ENCODE assay signal across 19 mouse cellular contexts in genomic region chr2:104332707-104333106, GRCm38 (mm10).
"Had no signal": no experiment of that assay in that cellular context is flagged by ENCODE, and none has a peak within 500 bp of the region (broad histone marks: within the 10 kb centered on the region; RNA-seq: fewer than 3 reads in every experiment).

No protein-coding gene starts in this region.

- DNase-seq: kidney, adult 11 months; kidney, adult 8-10 months; kidney, postnatal 10 days; kidney, postnatal 36 days; layer of hippocampus, postnatal 36 days; liver, embryonic 13.5 days; lung, adult 2 months; lung, postnatal 14 days; lung, postnatal 4 days; retina, postnatal 1 day; right cerebral cortex, postnatal 25 days; spleen, adult 18-20 months; thymus, postnatal 25 days had no signal

- ATAC-seq: intestine, embryonic 15.5 days; midbrain, embryonic 15.5 days had no signal

- H3K4me1 ChIP-seq: intestine, embryonic 15.5 days; liver, embryonic 13.5 days; stomach, embryonic 15.5 days had no signal

- H3K4me3 ChIP-seq: intestine, embryonic 15.5 days; kidney, embryonic 15.5 days; liver, embryonic 13.5 days; midbrain, embryonic 12.5 days; midbrain, embryonic 15.5 days; myocyte; stomach, embryonic 15.5 days had no signal

- H3K27ac ChIP-seq: intestine, embryonic 15.5 days; kidney, embryonic 15.5 days; liver, embryonic 13.5 days; midbrain, embryonic 12.5 days; midbrain, embryonic 15.5 days; stomach, embryonic 15.5 days had no signal

- H3K27me3 ChIP-seq: intestine, embryonic 15.5 days; kidney, embryonic 15.5 days; liver, embryonic 13.5 days; midbrain, embryonic 12.5 days; midbrain, embryonic 15.5 days; stomach, embryonic 15.5 days had no signal

- H3K36me3 ChIP-seq: intestine, embryonic 15.5 days; kidney, embryonic 15.5 days; liver, embryonic 13.5 days; midbrain, embryonic 12.5 days; midbrain, embryonic 15.5 days; stomach, embryonic 15.5 days had no signal

- H3K4me2 ChIP-seq: intestine, embryonic 15.5 days; kidney, embryonic 15.5 days; liver, embryonic 13.5 days; midbrain, embryonic 12.5 days; midbrain, embryonic 15.5 days; stomach, embryonic 15.5 days had no signal

- H3K9me3 ChIP-seq: intestine, embryonic 15.5 days; kidney, embryonic 15.5 days; liver, embryonic 13.5 days; midbrain, embryonic 12.5 days; midbrain, embryonic 15.5 days; stomach, embryonic 15.5 days had no signal

- H3K9ac ChIP-seq: intestine, embryonic 15.5 days; kidney, embryonic 15.5 days; liver, embryonic 13.5 days; midbrain, embryonic 12.5 days; midbrain, embryonic 15.5 days; stomach, embryonic 15.5 days had no signal
